Mouse (Mus musculus) left cerebral cortex, adult 2 months (tissue): Measurements from ENCODE around the gene Tmsb4x. TPM values are rescaled to one million over a fixed set of nuclear protein-coding genes. Genes with fewer than 3 reads are reported as not detected.

ENCODE experiments used
- DNase-seq, 2 experiments: peaks; one replicate each; pipeline ENCODE4 v3.0.0; 2021 to 2022; ENCODE audit warnings: low spot score in 2 of 2, mixed read lengths in 1 of 2; ENCODE audit errors: extremely low spot score in 1 of 2
- H3K27ac ChIP-seq: fragments of 200-600 bp; 2 replicates; pipeline ENCODE4 v1.8.1; 2022
- H3K4me3 ChIP-seq: fragments of 200-600 bp; 2 replicates; pipeline ENCODE4 v1.8.1; 2022
- CTCF ChIP-seq: fragments of 200-600 bp; IDR thresholded peaks from 2 replicates; pipeline ENCODE4 v1.8.1; 2022; ENCODE audit warnings: antibody characterized with exemption, mild to moderate bottlenecking, moderate library complexity
- intact Hi-C: fragments of 180-260 bp; cut with DNase I; formaldehyde crosslinking; loops from one replicate; pipeline ENCODE4 v1.15.1; 2025
- total RNA-seq, 2 experiments: library from RNA; stranded (reverse); gene quantifications; 2 replicates each; pipeline ENCODE4 v1.2.3; 2021

The Tmsb4x gene
- total RNA-seq, 2 experiments from 2014 or later = 851 to 933 TPM

GRCm38 (mm10) chrX:167211871-167212555, 2.9 kb upstream of the Tmsb4x start:
- Histone ChIP-seq H3K27ac (no peak overlapping the region), H3K4me3 (no peak overlapping the region)
- TF ChIP-seq CTCF = no peak
- intact Hi-C loops = no loop called here
- no peak for DNase-seq

- DNase-seq = no peak
- TF ChIP-seq CTCF = no peak
- no peak overlapping the region; the same call in 1 of the 2 replicates for H3K4me3 ChIP-seq
Measured at GRCm38 (mm10) chrX:167210319-167210728, 1.2 kb upstream of the Tmsb4x start.

GRCm38 (mm10) chrX:167209828-167210227, 713 bp upstream of the Tmsb4x start:
- intact Hi-C loops = loop anchor here (1.0 to 10.0 kb wide), 8 partner anchors 38 to 698 kb away; no protein-coding TSS in a partner anchor
- TF ChIP-seq CTCF = no peak
- H3K4me3 ChIP-seq = peak overlapping the region; percentile 70
- DNase-seq = no peak
- peak overlapping the region; percentile 77 for H3K27ac ChIP-seq

More at GRCm38 (mm10) chrX:167210319-167210728, 1.2 kb upstream of the Tmsb4x start:
- intact Hi-C loops = no loop called here
- H3K27ac ChIP-seq = peak overlapping the region; percentile 77

GRCm38 (mm10) chrX:167208506-167208820, 652 bp downstream of the Tmsb4x start:
- peak overlapping the region; percentile 93 for H3K27ac ChIP-seq
- intact Hi-C loops = loop anchor here (5.0 to 10.0 kb wide), 7 partner anchors 36 to 696 kb away; no protein-coding TSS in a partner anchor
- DNase-seq = no peak
- peak overlapping the region; percentile 70 for H3K4me3 ChIP-seq
- TF ChIP-seq CTCF = no peak

- no peak for TF ChIP-seq CTCF
- H3K27ac ChIP-seq = peak overlapping the region; percentile 93
- no peak for DNase-seq
- intact Hi-C loops = loop anchor here (5.0 to 10.0 kb wide), 7 partner anchors 36 to 696 kb away; no protein-coding TSS in a partner anchor
- peak overlapping the region; percentile 70 for H3K4me3 ChIP-seq
Measured at GRCm38 (mm10) chrX:167207741-167208505, 1.2 kb downstream of the Tmsb4x start.

GRCm38 (mm10) chrX:167205813-167206520, 3.1 kb downstream of the Tmsb4x start:
- H3K4me3 ChIP-seq = no peak overlapping the region
- no peak for DNase-seq
- no peak for TF ChIP-seq CTCF
- H3K27ac ChIP-seq = peak overlapping the region; percentile 36; the same call in 1 of the 2 replicates
- intact Hi-C loops = loop anchor here (2.0 to 10.0 kb wide), 8 partner anchors 23 to 694 kb away; no protein-coding TSS in a partner anchor

GRCm38 (mm10) chrX:167201365-167201764, 7.8 kb downstream of the Tmsb4x start:
- no peak overlapping the region for H3K4me3 ChIP-seq
- H3K27ac ChIP-seq = no peak overlapping the region
- intact Hi-C loops = loop anchor here (10.0 kb wide), 1 partner anchor 297 kb away; no protein-coding TSS in a partner anchor
- no peak for TF ChIP-seq CTCF
- DNase-seq = no peak

GRCm38 (mm10) chrX:167195228-167195649, 13.9 kb downstream of the Tmsb4x start:
- no peak for DNase-seq
- no peak overlapping the region for H3K27ac ChIP-seq
- no peak overlapping the region for H3K4me3 ChIP-seq
- no peak for TF ChIP-seq CTCF
- intact Hi-C loops = no loop called here

- Histone ChIP-seq H3K4me3 (no peak overlapping the region), H3K27ac (no peak overlapping the region)
- no peak for TF ChIP-seq CTCF
- intact Hi-C loops = no loop called here
- DNase-seq = no peak
Measured at GRCm38 (mm10) chrX:167186306-167186705, 22.8 kb downstream of the Tmsb4x start.

- H3K4me3 ChIP-seq = no peak overlapping the region
- intact Hi-C loops = loop anchor here (2.0 kb wide), 1 partner anchor 21 kb away; no protein-coding TSS in a partner anchor
- H3K27ac ChIP-seq = peak overlapping the region; percentile 50; the same call in 1 of the 2 replicates
- peak in 1 of 2 experiments; percentile 27 for DNase-seq
- no peak for TF ChIP-seq CTCF
Measured at GRCm38 (mm10) chrX:167183535-167183934, 25.6 kb downstream of the Tmsb4x start.

GRCm38 (mm10) chrX:167182411-167182810, 26.7 kb downstream of the Tmsb4x start:
- TF ChIP-seq CTCF = no peak
- Histone ChIP-seq H3K4me3 (no peak overlapping the region), H3K27ac (no peak overlapping the region)
- intact Hi-C loops = loop anchor here (2.0 kb wide), 1 partner anchor 22 kb away; no protein-coding TSS in a partner anchor
- DNase-seq = no peak
